Comparison of ENCODE assay signal across 9 mouse cellular contexts in genomic region chr12:28831066-28831733, GRCm38 (mm10).
DNase-seq lines count a peak whose midpoint lies in the region; ATAC-seq and TF ChIP-seq lines count a peak whose summit lies in the region.
"Had no signal": no experiment of that assay in that cellular context is flagged by ENCODE, and none has a peak within 500 bp of the region (broad histone marks: within the 10 kb centered on the region; RNA-seq: fewer than 3 reads in every experiment).

No protein-coding gene starts in this region.

- no peak overlapping the region for H3K4me2 ChIP-seq in lung, embryonic 14.5 days
- no peak overlapping the region for H3K4me2 ChIP-seq in limb, embryonic 11.5 days (ENCODE audit: low read depth, severe bottlenecking)
- H3K4me2 ChIP-seq: embryonic facial prominence, embryonic 13.5 days had no signal

- 35% methylated on average over 7 of the region's 7 CpGs for WGBS in lung, embryonic 14.5 days
- 40% methylated on average over 7 of the region's 7 CpGs for WGBS in limb, embryonic 11.5 days

- no peaks in the 10 kb centered on the region for H3K4me1 ChIP-seq in lung, embryonic 14.5 days (ENCODE audit: insufficient read depth)
- H3K4me1 ChIP-seq in limb, embryonic 11.5 days (ENCODE audit: control insufficient read depth, insufficient read depth, low read length), result no peaks in the 10 kb centered on the region
- H3K4me1 ChIP-seq: embryonic facial prominence, embryonic 13.5 days had no signal

- peak; percentile 47; the same call in 1 of the 2 replicates for TF ChIP-seq CTCF in lung, embryonic 14.5 days (IDR thresholded peaks at IDR 0.05; ENCODE audit: low read depth)

- ATAC-seq in lung, embryonic 14.5 days (ENCODE audit: insufficient read depth), result no peak
- ATAC-seq in limb, embryonic 11.5 days (ENCODE audit: insufficient number of reproducible peaks, low FRiP score, low TSS enrichment, low read depth), result no peak

- DNase-seq in lung, embryonic 14.5 days, result peak; percentile 89
- no peak for DNase-seq in lung, adult 18-20 months
- DNase-seq in adrenal gland, postnatal 25 days, result peak; percentile 76
- peak; percentile 70 for DNase-seq in forelimb bud, embryonic 11.5 days (ENCODE audit: low read depth, low spot score)
- DNase-seq in kidney, adult 18-20 months, result peak; percentile 25
- peak; percentile 86 for DNase-seq in limb, embryonic 11.5 days (ENCODE audit: low spot score)
- DNase-seq in retina, adult 2 months (ENCODE audit: low read depth, low spot score), result peak; percentile 64
- no peak for DNase-seq in spleen, postnatal 4 days (ENCODE audit: low spot score in 2 of 2)

- H3K4me3 ChIP-seq in lung, embryonic 14.5 days (ENCODE audit: low read depth, low read length), result no peak overlapping the region
- no peak overlapping the region for H3K4me3 ChIP-seq in limb, embryonic 11.5 days (ENCODE audit: low read depth, low read length)
- H3K4me3 ChIP-seq: embryonic facial prominence, embryonic 13.5 days had no signal

- no peaks in the 10 kb centered on the region for H3K9me3 ChIP-seq in lung, embryonic 14.5 days (ENCODE audit: low read depth, low read length)
- no peaks in the 10 kb centered on the region for H3K9me3 ChIP-seq in limb, embryonic 11.5 days (ENCODE audit: control insufficient read depth, low read length)
- H3K9me3 ChIP-seq: embryonic facial prominence, embryonic 13.5 days had no signal

- H3K27ac ChIP-seq in lung, embryonic 14.5 days (ENCODE audit: low read depth), result no peak overlapping the region
- H3K27ac ChIP-seq in limb, embryonic 11.5 days (replicated peaks; ENCODE audit: low read depth, low read length), result no peak overlapping the region
- H3K27ac ChIP-seq: embryonic facial prominence, embryonic 13.5 days had no signal

- no peaks in the 10 kb centered on the region for H3K36me3 ChIP-seq in lung, embryonic 14.5 days (ENCODE audit: insufficient read depth)
- H3K36me3 ChIP-seq in limb, embryonic 11.5 days (ENCODE audit: control insufficient read depth, insufficient read depth, low read length), result no peaks in the 10 kb centered on the region; the same call in 1 of the 2 replicates
- H3K36me3 ChIP-seq: embryonic facial prominence, embryonic 13.5 days had no signal

- H3K9ac ChIP-seq in lung, embryonic 14.5 days, result no peak overlapping the region
- H3K9ac ChIP-seq in limb, embryonic 11.5 days (ENCODE audit: low read length), result no peak overlapping the region
- H3K9ac ChIP-seq: embryonic facial prominence, embryonic 13.5 days had no signal

- H3K27me3 ChIP-seq in lung, embryonic 14.5 days (ENCODE audit: insufficient read depth, low read length), result no peaks in the 10 kb centered on the region
- no peaks in the 10 kb centered on the region for H3K27me3 ChIP-seq in limb, embryonic 11.5 days (ENCODE audit: control insufficient read depth, insufficient read depth, low read length)
- H3K27me3 ChIP-seq: embryonic facial prominence, embryonic 13.5 days had no signal

Comparison
In these comparisons a context has a peak if more than half of its experiments do, and no peak if none do; other contexts are left out.
1. DNase-seq: peak in lung, embryonic 14.5 days (single experiment), adrenal gland, postnatal 25 days (single experiment), forelimb bud, embryonic 11.5 days (single experiment), kidney, adult 18-20 months (single experiment), limb, embryonic 11.5 days (single experiment) and retina, adult 2 months (single experiment); none in lung, adult 18-20 months (0 of 2) and spleen, postnatal 4 days (0 of 2).